Mouse (Mus musculus) lung, adult 2 months (tissue): Measurements from ENCODE around the gene Mocs3. TPM values are rescaled to one million over a fixed set of nuclear protein-coding genes. Genes with fewer than 3 reads are reported as not detected.

Experiments used
- DNase-seq: peaks from one replicate; pipeline ENCODE4 v3.0.0; 2022
- H3K4me1 ChIP-seq: fragments of 200-500 bp; 2 replicates; pipeline ENCODE4 v1.6.1; 2011; ENCODE audit warnings: low read length; ENCODE audit not compliant: control insufficient read depth, insufficient read depth
- H3K4me3 ChIP-seq: fragments of 200-500 bp; replicated peaks from 2 replicates; pipeline ENCODE3; 2011; ENCODE audit warnings: low read depth, mild to moderate bottlenecking, control low read depth, low read length; ENCODE audit errors: extremely low read depth
- CTCF ChIP-seq: fragments of 200-500 bp; IDR thresholded peaks from 2 replicates; pipeline ENCODE4 v1.5.1; 2011; ENCODE audit warnings: mild to moderate bottlenecking, low read length, control low read depth; ENCODE audit not compliant: insufficient read depth
- POLR2A ChIP-seq: fragments of 200-500 bp; IDR thresholded peaks from 2 replicates; pipeline ENCODE4 v1.6.1; 2011; ENCODE audit warnings: low read depth, mild to moderate bottlenecking, control low read depth, low read length, borderline replicate concordance; ENCODE audit errors: extremely low read depth
- WGBS: fragments of 180-500 bp; shearing (Covaris S2); methylation state at CpG from one replicate; pipeline ENCODE4 v1.1.7; 2018; 5-methylcytosine and 5-hydroxymethylcytosine counted together
- polyA plus RNA-seq: library from polyadenylated mRNA; depleted of rRNA; stranded (reverse); fragments of >200 nt; gene quantifications from 2 replicates; pipeline ENCODE4 v1.2.3, GENCODE M21; 2012; rRNA removed

Mocs3 gene
- polyA plus RNA-seq, 1 experiment: 14.4 TPM

DNA sequence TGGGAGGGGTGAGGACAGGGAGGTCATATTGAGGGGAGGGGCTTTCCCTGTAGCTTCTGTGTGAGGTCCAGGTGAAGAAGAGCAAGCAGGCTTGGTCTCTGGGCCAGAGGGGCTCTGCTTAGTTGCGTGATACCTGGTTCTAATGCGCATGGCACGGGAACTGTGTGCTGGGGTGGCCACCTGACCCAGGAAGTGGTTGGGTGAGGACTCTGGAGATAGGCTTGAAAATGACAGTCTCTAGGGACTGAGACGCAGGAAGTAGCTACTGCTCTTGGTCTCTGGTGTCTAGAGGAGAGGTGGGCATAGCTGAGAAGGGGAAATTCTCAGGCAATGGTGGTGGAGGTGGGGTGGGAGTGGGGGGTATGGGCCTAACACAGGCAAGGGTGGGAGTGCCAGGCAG is 26.8 kb downstream of the Mocs3 start:
- WGBS: 76% methylated on average over 4 of the region's 4 CpGs
- DNase-seq: no peak
- TF ChIP-seq CTCF (no peak), POLR2A (no peak)
- Histone ChIP-seq H3K4me3 (no peak overlapping the region), H3K4me1 (no peaks in the 10 kb centered on the region)

GRCm38 (mm10) chr2:168259046-168259445 is 28.6 kb downstream of the Mocs3 start:
- no peak overlapping the region for H3K4me3 ChIP-seq
- DNase-seq: no peak
- no peak for TF ChIP-seq POLR2A
- no peak for TF ChIP-seq CTCF
- 75% methylated on average over 8 of the region's 8 CpGs for WGBS
- no peaks in the 10 kb centered on the region for H3K4me1 ChIP-seq

DNA sequence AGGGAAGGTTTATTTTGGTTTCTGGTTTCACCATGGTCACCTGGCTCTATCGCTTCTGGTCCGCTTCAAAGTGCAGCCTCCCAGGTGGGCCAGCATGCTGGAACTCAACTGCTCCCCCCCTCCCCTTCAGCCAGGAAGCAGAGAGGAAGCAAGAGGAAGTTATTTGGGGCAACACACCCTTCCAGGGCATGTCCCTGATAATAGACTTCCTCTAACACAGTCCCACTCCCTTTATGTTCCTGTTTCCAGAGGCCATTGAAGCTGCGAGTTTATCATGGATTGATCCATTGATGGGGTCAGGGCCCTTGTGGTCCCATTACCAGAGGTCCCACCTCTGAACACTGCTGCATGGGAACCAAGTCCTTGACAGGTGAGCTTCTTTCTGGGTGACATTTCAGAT is 29.7 kb downstream of the Mocs3 start:
- DNase-seq: no peak
- H3K4me3 ChIP-seq: no peak overlapping the region
- WGBS: 54% methylated on average over 3 of the region's 3 CpGs
- H3K4me1 ChIP-seq: no peaks in the 10 kb centered on the region
- TF ChIP-seq CTCF: no peak
- TF ChIP-seq POLR2A: no peak

DNA sequence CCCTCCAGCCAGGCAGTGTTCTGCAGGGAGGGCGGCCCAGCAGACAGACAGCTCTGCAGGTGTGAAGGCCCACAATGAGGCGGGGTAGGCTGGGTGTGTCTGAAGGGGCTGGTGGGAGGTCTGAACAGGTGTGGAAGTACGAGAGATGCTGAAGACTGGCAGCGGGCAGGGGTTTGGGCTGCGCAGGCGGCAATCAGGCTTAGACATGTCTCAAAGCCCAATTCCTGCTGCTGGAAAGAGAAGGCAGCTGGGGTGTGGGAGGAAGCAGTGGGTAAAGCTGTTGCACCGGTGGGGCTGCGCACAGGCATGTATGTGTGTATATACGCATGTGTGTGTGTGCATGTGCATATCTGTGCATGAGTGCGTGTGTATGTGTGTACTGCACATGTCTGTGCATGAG is 30.5 kb downstream of the Mocs3 start:
- no peak for TF ChIP-seq CTCF
- TF ChIP-seq POLR2A: no peak
- WGBS: 87% methylated on average over 10 of the region's 10 CpGs
- DNase-seq: no peak
- Histone ChIP-seq H3K4me3 (no peak overlapping the region), H3K4me1 (no peaks in the 10 kb centered on the region)

DNA sequence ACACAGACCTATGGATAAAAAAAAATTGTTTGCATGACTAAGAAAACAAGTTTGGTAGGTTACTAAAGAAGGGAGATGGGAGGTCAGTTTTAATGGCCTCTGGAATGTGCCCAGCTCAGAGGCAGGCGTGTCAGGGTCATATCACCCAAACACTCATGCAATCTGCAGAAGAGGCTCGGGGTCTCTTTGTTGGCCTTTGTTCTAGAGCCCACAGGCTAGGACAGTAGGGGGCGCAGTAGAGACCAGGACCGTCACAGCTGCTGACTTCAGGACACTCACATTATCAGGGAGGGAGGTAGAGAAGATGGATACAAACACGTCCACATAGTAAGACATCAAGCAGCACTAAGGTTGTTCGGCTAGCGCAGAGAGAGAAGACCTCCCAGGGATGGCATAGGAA is 37.6 kb downstream of the Mocs3 start:
- peak; percentile 24 for DNase-seq
- Histone ChIP-seq H3K4me3 (no peak overlapping the region), H3K4me1 (no peaks in the 10 kb centered on the region)
- TF ChIP-seq POLR2A (no peak), CTCF (peak; percentile 43; the same call in 1 of the 2 replicates)
- 40% methylated on average over 7 of the region's 7 CpGs for WGBS

DNA sequence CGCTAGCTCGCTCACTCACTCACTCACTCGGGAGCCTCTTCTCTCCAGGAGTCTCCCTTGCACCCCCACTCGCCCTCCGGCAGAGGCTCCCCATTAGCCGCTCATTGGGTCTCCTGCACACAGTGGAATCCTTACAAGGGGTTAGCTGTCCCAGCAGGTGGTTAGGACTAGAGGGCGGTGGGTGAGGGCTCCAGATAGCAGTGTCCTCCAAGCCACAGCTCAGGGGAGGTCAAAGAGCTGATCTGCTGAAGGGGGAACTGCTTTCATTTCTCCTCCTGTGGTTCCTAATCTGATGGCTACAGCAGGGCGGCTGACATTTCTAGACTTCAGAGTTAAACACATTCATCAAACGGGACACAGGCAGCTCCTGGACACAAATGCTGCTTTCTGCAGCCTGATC is 43.0 kb downstream of the Mocs3 start:
- DNase-seq: no peak
- WGBS: 45% methylated on average over 9 of the region's 9 CpGs
- TF ChIP-seq POLR2A (no peak), CTCF (no peak)
- Histone ChIP-seq H3K4me3 (no peak overlapping the region), H3K4me1 (no peaks in the 10 kb centered on the region)

GRCm38 (mm10) chr2:168274374-168274935 is 44.0 kb downstream of the Mocs3 start:
- peak; percentile 66 for DNase-seq
- 6% methylated on average over 11 of the region's 11 CpGs for WGBS
- TF ChIP-seq CTCF: peak; percentile 74
- no peak for TF ChIP-seq POLR2A
- no peaks in the 10 kb centered on the region for H3K4me1 ChIP-seq
- no peak overlapping the region for H3K4me3 ChIP-seq

GRCm38 (mm10) chr2:168280729-168281581 is 50.5 kb downstream of the Mocs3 start:
- H3K4me3 ChIP-seq: peak overlapping the region; percentile 49
- peak; percentile 14 for DNase-seq
- TF ChIP-seq POLR2A (peak; percentile 46; the same call in 1 of the 2 replicates), CTCF (no peak)
- 2% methylated on average over 73 of the region's 82 CpGs for WGBS
- no peaks in the 10 kb centered on the region for H3K4me1 ChIP-seq

- DNase-seq: no peak
- no peak for TF ChIP-seq CTCF
- no peak for TF ChIP-seq POLR2A
- Histone ChIP-seq H3K4me3 (peak within 1 kb of the TSS; percentile 49), H3K4me1 (no peaks in the 10 kb centered on the region)
- 25% methylated on average over 12 of the region's 12 CpGs for WGBS
Observed at GRCm38 (mm10) chr2:168281582-168281981, 51.2 kb downstream of the Mocs3 start, which contains the start of gene Kcng1. Kcng1 (minus strand) TSS chr2:168281736.

Other genes with a start within 250 kb of the Mocs3 start
- gene Ripor3, start 220.0 kb upstream of the Mocs3 start, polyA plus RNA-seq: 2.3 and 5.3 TPM in 2 replicates
- 51.6 and 60.1 TPM in 2 replicates for gene Pard6b, start 149.6 kb upstream of the Mocs3 start, polyA plus RNA-seq
- 16.2 and 18.3 TPM in 2 replicates for gene Adnp, start 23.5 kb upstream of the Mocs3 start, polyA plus RNA-seq
- 0.48 and 5.4 TPM in 2 replicates for gene Gm20716, start 258 bp upstream of the Mocs3 start, polyA plus RNA-seq
- gene Dpm1, start within 50 bp of the Mocs3 start, polyA plus RNA-seq: 21.4 and 25.5 TPM in 2 replicates
- 0.62 and 0.71 TPM in 2 replicates for gene Kcng1, start 51.1 kb downstream of the Mocs3 start, polyA plus RNA-seq